Mouse (Mus musculus) bone marrow, adult 2 months (tissue): ENCODE results near the gene Ttc4. TPM values are rescaled to one million over a fixed set of nuclear protein-coding genes. Genes with fewer than 3 reads are reported as not detected.

Experiments
- H3K27ac ChIP-seq: fragments of 200-500 bp; 2 replicates; pipeline ENCODE4 v1.5.1; 2012; ENCODE audit warnings: low read depth, mild to moderate bottlenecking, control low read depth, inconsistent platforms, low read length; ENCODE audit not compliant: control insufficient read depth, poor library complexity, insufficient read depth
- H3K4me1 ChIP-seq: fragments of 200-500 bp; 2 replicates; pipeline ENCODE4 v1.6.1; 2011; ENCODE audit warnings: low read length; ENCODE audit not compliant: control insufficient read depth, insufficient read depth
- H3K4me3 ChIP-seq: fragments of 200-500 bp; replicated peaks from 2 replicates; pipeline ENCODE3; 2011; ENCODE audit warnings: mild to moderate bottlenecking, low read depth, low read length, control low read depth; ENCODE audit not compliant: control insufficient read depth
- CTCF ChIP-seq: fragments of 200-500 bp; IDR thresholded peaks from 2 replicates; pipeline ENCODE4 v1.5.1; 2011; ENCODE audit warnings: low read length, control low read depth; ENCODE audit not compliant: control insufficient read depth, insufficient read depth
- POLR2A ChIP-seq: fragments of 200-500 bp; IDR thresholded peaks from 2 replicates; pipeline ENCODE4 v1.6.1; 2011; ENCODE audit warnings: low read depth, mild to moderate bottlenecking, control low read depth, low read length, borderline replicate concordance; ENCODE audit not compliant: control insufficient read depth
- WGBS: fragments of 180-500 bp; shearing (Covaris S2); methylation state at CpG from one replicate; pipeline ENCODE4 v1.1.7; 2018; 5-methylcytosine and 5-hydroxymethylcytosine counted together
- polyA plus RNA-seq: library from polyadenylated mRNA; stranded (reverse); fragments of >200 nt; gene quantifications from 2 replicates; pipeline ENCODE4 v1.2.4, GENCODE M21; 2011; ENCODE audit warnings: low replicate concordance; ENCODE audit not compliant: missing spikeins, insufficient read depth, insufficient read length

Gene Ttc4
- polyA plus RNA-seq, 1 experiment: 38.1 TPM

- no peak for TF ChIP-seq CTCF
- TF ChIP-seq POLR2A: no peak
- Histone ChIP-seq H3K27ac (no peak overlapping the region), H3K4me3 (no peak overlapping the region), H3K4me1 (no peaks in the 10 kb centered on the region)
- WGBS: 69% methylated on average over 5 of the region's 5 CpGs
These were observed 32.9 kb downstream of the Ttc4 start for GRCm38 (mm10) chr4:106645797-106646196.

- Histone ChIP-seq H3K27ac (no peak overlapping the region), H3K4me3 (no peak overlapping the region), H3K4me1 (no peaks in the 10 kb centered on the region)
- 76% methylated on average over 6 of the region's 6 CpGs for WGBS
- TF ChIP-seq POLR2A: no peak
- TF ChIP-seq CTCF: no peak
These were observed 34.5 kb downstream of the Ttc4 start for GRCm38 (mm10) chr4:106644218-106644610.

- H3K27ac ChIP-seq: no peak overlapping the region
- WGBS: 22% methylated on average over 8 of the region's 8 CpGs
- no peak overlapping the region for H3K4me3 ChIP-seq
- TF ChIP-seq CTCF (no peak), POLR2A (no peak)
- no peaks in the 10 kb centered on the region for H3K4me1 ChIP-seq
These were observed 35.1 kb downstream of the Ttc4 start for GRCm38 (mm10) chr4:106643483-106644217.

GRCm38 (mm10) chr4:106634086-106634479 lies 44.7 kb downstream of the Ttc4 start:
- Histone ChIP-seq H3K4me3 (no peak overlapping the region), H3K27ac (no peak overlapping the region), H3K4me1 (no peaks in the 10 kb centered on the region)
- no peak for TF ChIP-seq CTCF
- 49% methylated on average over 9 of the region's 9 CpGs for WGBS

GRCm38 (mm10) chr4:106633281-106634085 lies 45.3 kb downstream of the Ttc4 start:
- 67% methylated on average over 8 of the region's 8 CpGs for WGBS
- Histone ChIP-seq H3K27ac (no peak overlapping the region), H3K4me1 (no peaks in the 10 kb centered on the region), H3K4me3 (no peak overlapping the region)
- TF ChIP-seq CTCF: no peak
- no peak for TF ChIP-seq POLR2A

GRCm38 (mm10) chr4:106632313-106632712 lies 46.4 kb downstream of the Ttc4 start:
- Histone ChIP-seq H3K4me1 (no peaks in the 10 kb centered on the region), H3K27ac (no peak overlapping the region), H3K4me3 (no peak overlapping the region)
- TF ChIP-seq POLR2A (no peak), CTCF (no peak)
- 65% methylated on average over 1 of the region's 3 CpGs for WGBS

- no peaks in the 10 kb centered on the region for H3K4me1 ChIP-seq
- WGBS: 39% methylated on average over 14 of the region's 14 CpGs
These were observed 48.2 kb downstream of the Ttc4 start for GRCm38 (mm10) chr4:106630333-106631220.

GRCm38 (mm10) chr4:106629374-106629773 lies 49.4 kb downstream of the Ttc4 start:
- no peak overlapping the region for H3K27ac ChIP-seq

More at GRCm38 (mm10) chr4:106630333-106631220, 48.2 kb downstream of the Ttc4 start:
- no peak for TF ChIP-seq POLR2A
- TF ChIP-seq CTCF: 0 out of 2 replicates have a peak, but pooled peaks have one; percentile 8
- Histone ChIP-seq H3K27ac (no peak overlapping the region), H3K4me3 (no peak overlapping the region)

More at GRCm38 (mm10) chr4:106629374-106629773, 49.4 kb downstream of the Ttc4 start:
- 64% methylated on average over 5 of the region's 5 CpGs for WGBS
- no peak for TF ChIP-seq CTCF
- no peak for TF ChIP-seq POLR2A
- Histone ChIP-seq H3K4me3 (no peak overlapping the region), H3K4me1 (no peaks in the 10 kb centered on the region)
